Mouse (Mus musculus) adrenal gland, adult 8-10 months (tissue): ENCODE data around the gene Olfr1080. TPM values are rescaled to one million over a fixed set of nuclear protein-coding genes. Genes with fewer than 3 reads are reported as not detected.
"Not testable (repeated sequence)": the region's sequence is repeated elsewhere in the genome, so short reads cannot be mapped to it uniquely, and the experiment has no call there.

ENCODE experiments used
- DNase-seq: peaks from one replicate; pipeline ENCODE4 v3.0.0; 2022
- total RNA-seq, 4 experiments: library from RNA; stranded (reverse); gene quantifications; 2 replicates each; pipeline ENCODE4 v1.2.4; 2022

The Olfr1080 gene
- not detected for total RNA-seq

DNA sequence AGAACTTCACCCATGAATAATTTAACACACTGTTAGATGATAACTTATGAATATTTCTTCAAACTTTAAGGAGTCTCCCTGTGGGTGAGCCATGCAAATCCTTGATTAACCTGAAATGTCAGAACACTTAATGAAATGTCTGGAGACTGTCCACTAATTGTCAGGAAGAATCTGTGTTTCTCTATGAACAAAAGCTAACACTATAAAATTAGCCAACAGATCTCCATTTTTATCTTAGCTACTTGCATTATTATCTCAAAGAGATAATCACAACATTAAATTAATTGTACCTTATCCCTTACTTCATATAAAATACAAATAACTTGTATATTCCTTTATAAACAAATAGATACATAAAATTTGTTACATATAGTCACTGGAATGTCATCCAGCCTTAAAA is at the start of gene Olfr1080:
TSS of gene Olfr1080 (minus strand) at position 101 of the 400 bp plus-strand sequence.
- DNase-seq: not testable (repeated sequence)

DNA sequence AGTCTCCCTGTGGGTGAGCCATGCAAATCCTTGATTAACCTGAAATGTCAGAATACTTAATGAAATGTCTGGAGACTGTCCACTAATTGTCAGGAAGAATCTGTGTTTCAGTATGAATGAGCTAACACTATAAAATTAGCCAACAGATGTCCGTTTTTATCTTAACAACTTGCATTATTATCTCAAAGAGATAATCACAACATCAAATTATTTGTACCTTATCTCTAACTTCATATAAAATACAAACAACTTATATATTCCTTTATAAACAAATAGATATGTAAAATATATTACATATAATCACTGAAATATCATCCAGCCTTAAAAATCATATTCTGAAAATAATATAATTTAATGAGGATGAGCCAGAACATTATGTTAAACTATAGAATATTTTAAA is 40.8 kb upstream of the Olfr1080 start, which contains the start of gene Olfr1082:
TSS of gene Olfr1082 (minus strand) at position 101 of the 400 bp plus-strand sequence.
- not testable (repeated sequence) for DNase-seq

- DNase-seq: no peak
Measured at GRCm38 (mm10) chr2:86542380-86542779, 15.7 kb downstream of the Olfr1080 start, which contains the start of gene Olfr1079. Gene Olfr1079, minus strand, starts transcription at chr2:86542480.

DNA sequence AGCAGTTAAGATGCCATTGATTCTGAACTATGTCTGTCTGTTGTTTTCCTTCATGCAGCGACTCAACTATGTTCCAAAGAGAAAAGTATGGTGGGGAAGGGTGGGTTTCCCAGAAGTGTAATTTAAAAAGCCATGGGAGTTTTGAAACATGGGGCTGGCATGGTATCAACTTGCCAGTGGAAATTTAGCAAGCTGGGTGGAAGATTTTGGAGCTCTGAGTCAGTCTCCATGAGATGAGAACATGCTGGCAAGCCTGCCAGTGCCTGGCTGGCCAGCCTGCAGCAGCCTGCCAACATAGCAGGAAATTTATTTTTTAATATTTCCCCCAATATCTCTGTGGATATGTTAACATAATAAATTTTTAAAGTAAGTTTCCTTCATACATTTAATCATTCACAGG is 27.0 kb downstream of the Olfr1080 start:
- no peak for DNase-seq

- no peak for DNase-seq
Measured at GRCm38 (mm10) chr2:86508161-86508560, 49.9 kb downstream of the Olfr1080 start, which contains the start of gene Olfr1076. Gene Olfr1076, plus strand, starts transcription at chr2:86508461.

Other genes starting within 250 kb of the Olfr1080 start
- gene Olfr1053, start 243.0 kb downstream of the Olfr1080 start, total RNA-seq: not detected
- not detected for gene Olfr1054, start 222.8 kb downstream of the Olfr1080 start, total RNA-seq
- not detected for gene Olfr1055, start 208.0 kb downstream of the Olfr1080 start, total RNA-seq
- gene Olfr1056, start 195.8 kb downstream of the Olfr1080 start, total RNA-seq: not detected
- not detected for gene Olfr1057, start 179.8 kb downstream of the Olfr1080 start, total RNA-seq
- gene Olfr1058, start 169.7 kb downstream of the Olfr1080 start, total RNA-seq: not detected
- not detected for gene Olfr1061, start 144.2 kb downstream of the Olfr1080 start, total RNA-seq
- not detected for gene Olfr1062, start 131.5 kb downstream of the Olfr1080 start, total RNA-seq
- gene Olfr1065, start 107.6 kb downstream of the Olfr1080 start, total RNA-seq: not detected
- gene Olfr1066, start 102.0 kb downstream of the Olfr1080 start, total RNA-seq: not detected
- not detected for gene Olfr228, start 70.8 kb downstream of the Olfr1080 start, total RNA-seq
- not detected for gene Olfr1076, start 49.8 kb downstream of the Olfr1080 start, total RNA-seq
- gene Olfr1079, start 15.8 kb downstream of the Olfr1080 start, total RNA-seq: not detected
- gene Olfr1082, start 40.7 kb upstream of the Olfr1080 start, total RNA-seq: not detected
- not detected for gene Olfr1084, start 81.5 kb upstream of the Olfr1080 start, total RNA-seq
- not detected for gene Olfr1085, start 103.8 kb upstream of the Olfr1080 start, total RNA-seq
- gene Olfr1086, start 121.9 kb upstream of the Olfr1080 start, total RNA-seq: not detected
- gene Olfr1087, start 140.2 kb upstream of the Olfr1080 start, total RNA-seq: not detected
- not detected for gene Olfr1089, start 175.5 kb upstream of the Olfr1080 start, total RNA-seq
- gene Olfr1090, start 200.8 kb upstream of the Olfr1080 start, total RNA-seq: not detected
- gene Olfr1093, start 224.2 kb upstream of the Olfr1080 start, total RNA-seq: not detected